In genomic region chr6:97508480-97508879, GRCm38 (mm10) we compare ENCODE assay signal across 29 mouse cellular contexts.
DNase-seq lines count a peak whose midpoint lies in the region; ATAC-seq and TF ChIP-seq lines count a peak whose summit lies in the region.
"Had no signal": no experiment of that assay in that cellular context is flagged by ENCODE, and none has a peak within 500 bp of the region (broad histone marks: within the 10 kb centered on the region; RNA-seq: fewer than 3 reads in every experiment).

No protein-coding gene starts in this region.

- no peak overlapping the region for H3K4me3 ChIP-seq in layer of hippocampus, adult 2 months
- no peak overlapping the region for H3K4me3 ChIP-seq in lung, embryonic 15.5 days
- peak overlapping the region in 1 of 3 experiments; percentile 17 for H3K4me3 ChIP-seq in CH12.LX (replicated peaks in 1 of 3; ENCODE audit: low read depth in 2 of 3, low read length in 2 of 3, poor library complexity in 1 of 3)
- H3K4me3 ChIP-seq: embryonic facial prominence, embryonic 10.5 days; embryonic facial prominence, embryonic 13.5 days; erythroblast, embryonic 14.5 days; forebrain, embryonic 12.5 days; forebrain, embryonic 15.5 days; heart, embryonic 12.5 days; heart, embryonic 15.5 days had no signal

- dilution Hi-C loops in CH12.LX (cut with MboI; ENCODE audit: extremely low pct_ligation_motif_present, extremely low pct_unique_long_range_greater_than_20kb, low sequenced_read_pairs) = no loop called here

- peak; percentile 87 for DNase-seq in heart, adult 11 months
- no peak for DNase-seq in heart, postnatal 14 days
- no peak for DNase-seq in layer of hippocampus, adult 2 months (ENCODE audit: low spot score in 2 of 2)
- no peak for DNase-seq in layer of hippocampus, adult 11-12 months (ENCODE audit: low spot score)
- no peak for DNase-seq in lung, postnatal 4 days
- DNase-seq in CH12.LX (ENCODE audit: extremely low read depth) = peak; percentile 67
- DNase-seq in thymus, adult 18-20 months = no peak
- DNase-seq: adrenal gland, postnatal 10 days; adrenal gland, postnatal 36 days; cerebellum, adult 11 months; cerebellum, adult 8-10 months; cerebellum, postnatal 10 days; cerebellum, postnatal 36 days; embryo, embryonic 11 days; gastrocnemius, postnatal 25 days; heart, postnatal 10 days; heart, postnatal 4 days had no signal

- no peak overlapping the region for H3K9ac ChIP-seq in lung, embryonic 15.5 days
- no peak overlapping the region for H3K9ac ChIP-seq in CH12.LX (ENCODE audit: insufficient read depth, low read depth)
- H3K9ac ChIP-seq: embryonic facial prominence, embryonic 13.5 days; forebrain, embryonic 12.5 days; forebrain, embryonic 15.5 days; heart, embryonic 12.5 days; heart, embryonic 15.5 days; hindbrain, embryonic 14.5 days had no signal

- in situ Hi-C loops in CH12.LX (cut with MboI; ENCODE audit: low pct_ligation_motif_present, low pct_unique_long_range_greater_than_20kb, low sequenced_read_pairs) = loop anchor here (10.0 kb wide), 1 partner anchor 84 kb away; no protein-coding TSS in a partner anchor

- no peaks in the 10 kb centered on the region for H3K36me3 ChIP-seq in lung, embryonic 15.5 days
- no peaks in the 10 kb centered on the region for H3K36me3 ChIP-seq in CH12.LX (replicated peaks in 1 of 2; ENCODE audit: control insufficient read depth in 1 of 2, insufficient read depth in 1 of 2, low read length in 1 of 2)
- H3K36me3 ChIP-seq: embryonic facial prominence, embryonic 10.5 days; embryonic facial prominence, embryonic 13.5 days; forebrain, embryonic 12.5 days; forebrain, embryonic 15.5 days; G1E; heart, embryonic 12.5 days; heart, embryonic 15.5 days had no signal

- 77% methylated on average over 6 of the region's 6 CpGs for WGBS in lung, embryonic 15.5 days

- no peaks in the 10 kb centered on the region for H3K27me3 ChIP-seq in lung, embryonic 15.5 days
- H3K27me3 ChIP-seq in CH12.LX (replicated peaks) = no peaks in the 10 kb centered on the region
- H3K27me3 ChIP-seq: embryonic facial prominence, embryonic 13.5 days; forebrain, embryonic 12.5 days; forebrain, embryonic 15.5 days; heart, embryonic 12.5 days; Patski had no signal

- TF ChIP-seq CTCF in layer of hippocampus, adult 2 months (conservative IDR thresholded peaks at IDR 0.05) = 0 out of 2 replicates have a peak, but pooled peaks have one; percentile 13
- no peak for TF ChIP-seq CTCF in CH12.LX (conservative IDR thresholded peaks at IDR 0.05 in 1 of 2, IDR thresholded peaks at IDR 0.05 in 1 of 2; ENCODE audit: low read depth in 2 of 2, low read length in 2 of 2)

- no peak overlapping the region for H3K4me2 ChIP-seq in lung, embryonic 15.5 days
- H3K4me2 ChIP-seq in CH12.LX (ENCODE audit: insufficient read depth, low read depth, poor library complexity, severe bottlenecking) = peak overlapping the region; percentile 56
- H3K4me2 ChIP-seq: embryonic facial prominence, embryonic 13.5 days; forebrain, embryonic 12.5 days; forebrain, embryonic 15.5 days; heart, embryonic 12.5 days; heart, embryonic 15.5 days; hindbrain, embryonic 14.5 days had no signal

- TF ChIP-seq POLR2A in CH12.LX (IDR thresholded peaks at IDR 0.05; ENCODE audit: low read depth, low read length) = no peak

- TF ChIP-seq EP300 in CH12.LX (IDR thresholded peaks at IDR 0.05; ENCODE audit: low read length) = peak; percentile 50

- H3K79me2 ChIP-seq in CH12.LX (replicated peaks; ENCODE audit: control insufficient read depth, extremely low read depth, insufficient read depth, poor library complexity, severe bottlenecking) = no peaks in the 10 kb centered on the region

- intact Hi-C loops in heart, postnatal 14 days (cut with DNase I) = loop anchor here (5.0 kb wide), 1 partner anchor 51 kb away; no protein-coding TSS in a partner anchor

- no peak for TF ChIP-seq RAD21 in CH12.LX (IDR thresholded peaks at IDR 0.05; ENCODE audit: low read depth, low read length)

- H3K4me1 ChIP-seq in lung, embryonic 15.5 days = peaks cover 15% of the 10 kb centered on the region
- H3K4me1 ChIP-seq in CH12.LX (ENCODE audit: control insufficient read depth in 1 of 2, insufficient read depth in 2 of 2) = peaks cover 15 to 59% of the 10 kb centered on the region in 2 experiments
- H3K4me1 ChIP-seq: forebrain, embryonic 12.5 days had no signal

- no peak overlapping the region for H3K27ac ChIP-seq in layer of hippocampus, adult 2 months
- H3K27ac ChIP-seq in lung, embryonic 15.5 days = peak overlapping the region; percentile 46
- H3K27ac ChIP-seq in CH12.LX (ENCODE audit: insufficient read depth, low read depth) = 0 out of 2 replicates have a peak overlapping the region, but pooled peaks have one; percentile 16
- H3K27ac ChIP-seq: embryonic facial prominence, embryonic 10.5 days; embryonic facial prominence, embryonic 13.5 days; forebrain, embryonic 12.5 days; forebrain, embryonic 15.5 days; heart, embryonic 15.5 days; hindbrain, embryonic 14.5 days; hindbrain, postnatal 0 days had no signal

- no peak for ATAC-seq in lung, embryonic 15.5 days (ENCODE audit: borderline replicate concordance, extremely low read depth, low FRiP score, low TSS enrichment)
- ATAC-seq: forebrain, embryonic 15.5 days; hindbrain, postnatal 0 days; Patski had no signal

- no peaks in the 10 kb centered on the region for H3K9me3 ChIP-seq in lung, embryonic 15.5 days
- no peaks in the 10 kb centered on the region for H3K9me3 ChIP-seq in CH12.LX (replicated peaks; ENCODE audit: low read length)
- H3K9me3 ChIP-seq: embryonic facial prominence, embryonic 10.5 days; embryonic facial prominence, embryonic 13.5 days; forebrain, embryonic 12.5 days; forebrain, embryonic 15.5 days; heart, embryonic 12.5 days; heart, embryonic 15.5 days had no signal

TF ChIP-seq in CH12.LX, 34 proteins besides CTCF, POLR2A, EP300 and RAD21:
- TF ChIP-seq BHLHE40 (IDR thresholded peaks at IDR 0.05; ENCODE audit: low read depth, low read length) (peak; percentile 81), ETS1 (conservative IDR thresholded peaks at IDR 0.05; ENCODE audit: low read depth, low read length) (peak; percentile 58), TCF12 (IDR thresholded peaks at IDR 0.05; ENCODE audit: low read depth, low read length) (peak; percentile 28; the same call in 1 of the 2 replicates), KAT2A (IDR thresholded peaks at IDR 0.05; ENCODE audit: insufficient replicate concordance, low read length) (no peak), USF2 (conservative IDR thresholded peaks at IDR 0.05; ENCODE audit: low read depth, low read length) (no peak), NRF1 (IDR thresholded peaks at IDR 0.05; ENCODE audit: low read depth, low read length) (peak; percentile 73), MEF2A (IDR thresholded peaks at IDR 0.05; ENCODE audit: borderline replicate concordance, low read depth, low read length) (peak; percentile 41; the same call in 1 of the 2 replicates), E2F4 (IDR thresholded peaks at IDR 0.05; ENCODE audit: insufficient replicate concordance, low read depth, low read length) (no peak)

Comparison
In these comparisons a context has a peak if more than half of its experiments do, and no peak if none do; other contexts are left out.
1. DNase-seq: peak in heart, adult 11 months (single experiment) and CH12.LX (single experiment); none in heart, postnatal 14 days (0 of 2), layer of hippocampus, adult 2 months (0 of 2), layer of hippocampus, adult 11-12 months (single experiment), lung, postnatal 4 days (0 of 2) and thymus, adult 18-20 months (0 of 2).